Comparison of ENCODE assay signal across 17 mouse cellular contexts in the genomic region with DNA sequence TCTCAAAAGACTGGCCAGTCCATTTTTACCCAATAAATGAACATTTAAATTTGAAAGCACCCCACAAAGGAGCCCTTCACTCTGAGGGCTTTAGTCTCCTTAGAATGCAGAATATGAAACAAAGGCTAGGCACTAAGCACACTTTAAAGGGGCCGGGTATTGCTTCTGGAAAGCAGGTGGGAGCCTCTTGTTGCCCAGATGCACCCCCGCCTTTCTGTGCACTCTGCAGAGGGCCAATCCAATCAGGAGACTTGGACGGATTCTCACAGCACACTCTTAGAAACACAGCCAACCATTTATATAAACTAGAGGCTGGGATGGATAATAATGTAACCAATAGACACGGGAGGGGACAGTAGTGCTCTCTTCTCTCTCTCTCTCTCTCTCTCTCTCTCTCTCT. TPM values are rescaled to one million over a fixed set of nuclear protein-coding genes. Genes with fewer than 3 reads are reported as not detected.
DNase-seq lines count a peak whose midpoint lies in the region; ATAC-seq and TF ChIP-seq lines count a peak whose summit lies in the region.
"Had no signal": no experiment of that assay in that cellular context is flagged by ENCODE, and none has a peak within 500 bp of the region (broad histone marks: within the 10 kb centered on the region; RNA-seq: fewer than 3 reads in every experiment).

No protein-coding gene starts in this region.

- WGBS in neural tube, embryonic 13.5 days = 36% methylated on average over 4 of the region's 4 CpGs
- 40% methylated on average over 4 of the region's 4 CpGs for WGBS in neural tube, embryonic 15.5 days
- 18% methylated on average over 4 of the region's 4 CpGs for WGBS in forebrain, postnatal 0 days
- WGBS in intestine, embryonic 15.5 days = 51% methylated on average over 4 of the region's 4 CpGs

- peaks cover 34% of the 10 kb centered on the region for H3K4me1 ChIP-seq in neural tube, embryonic 13.5 days (replicated peaks)
- H3K4me1 ChIP-seq in neural tube, embryonic 15.5 days = peaks cover 13% of the 10 kb centered on the region
- H3K4me1 ChIP-seq in forebrain, postnatal 0 days (ENCODE audit: insufficient read depth) = no peaks in the 10 kb centered on the region; the same call in 1 of the 2 replicates
- peaks cover 4% of the 10 kb centered on the region; the same call in 1 of the 2 replicates for H3K4me1 ChIP-seq in intestine, embryonic 15.5 days (replicated peaks)

- no peak for TF ChIP-seq CTCF in forebrain, postnatal 0 days (IDR thresholded peaks at IDR 0.05; ENCODE audit: low read depth)

- no peak overlapping the region for H3K4me3 ChIP-seq in neural tube, embryonic 13.5 days
- no peak overlapping the region for H3K4me3 ChIP-seq in neural tube, embryonic 15.5 days (replicated peaks)
- no peak overlapping the region for H3K4me3 ChIP-seq in forebrain, postnatal 0 days (ENCODE audit: low read depth, low read length)
- H3K4me3 ChIP-seq in intestine, embryonic 15.5 days (replicated peaks) = no peak overlapping the region
- H3K4me3 ChIP-seq: heart, embryonic 15.5 days; hindbrain, embryonic 15.5 days; stomach, embryonic 15.5 days had no signal

- peak; percentile 15 for DNase-seq in embryo, embryonic 10.5 days (ENCODE audit: low spot score)
- DNase-seq in embryo, embryonic 11 days = no peak
- DNase-seq in forebrain, postnatal 0 days = no peak
- no peak for DNase-seq in adrenal gland, postnatal 25 days
- no peak for DNase-seq in left cerebral cortex, postnatal 25 days (ENCODE audit: low spot score in 2 of 2)
- DNase-seq: cerebellum, adult 18-20 months; kidney, adult 8-10 months; kidney, postnatal 4 days; liver, postnatal 0 days; lung, postnatal 4 days had no signal

- ATAC-seq in neural tube, embryonic 13.5 days (ENCODE audit: low read depth) = no peak
- no peak for ATAC-seq in neural tube, embryonic 15.5 days (ENCODE audit: low FRiP score)
- ATAC-seq in forebrain, postnatal 0 days = peak; percentile 55
- no peak for ATAC-seq in intestine, embryonic 15.5 days
- ATAC-seq: activated CD4-positive, CD25-positive, alpha-beta regulatory T cell, adult 4 months; liver, postnatal 0 days had no signal

- H3K27ac ChIP-seq in neural tube, embryonic 13.5 days (replicated peaks) = no peak overlapping the region
- H3K27ac ChIP-seq in neural tube, embryonic 15.5 days (replicated peaks) = no peak overlapping the region
- H3K27ac ChIP-seq in forebrain, postnatal 0 days (ENCODE audit: low read depth, low read length) = peak overlapping the region; percentile 21; the same call in 1 of the 2 replicates
- no peak overlapping the region for H3K27ac ChIP-seq in intestine, embryonic 15.5 days
- H3K27ac ChIP-seq: heart, embryonic 15.5 days; hindbrain, embryonic 15.5 days; stomach, embryonic 15.5 days had no signal

- intact Hi-C loops in left cerebral cortex, postnatal 25 days (cut with DNase I) = no loop called here

- no peaks in the 10 kb centered on the region for H3K9me3 ChIP-seq in neural tube, embryonic 13.5 days
- no peaks in the 10 kb centered on the region for H3K9me3 ChIP-seq in neural tube, embryonic 15.5 days (replicated peaks)
- no peaks in the 10 kb centered on the region for H3K9me3 ChIP-seq in forebrain, postnatal 0 days (ENCODE audit: low read length)
- no peaks in the 10 kb centered on the region for H3K9me3 ChIP-seq in intestine, embryonic 15.5 days
- H3K9me3 ChIP-seq: heart, embryonic 15.5 days; hindbrain, embryonic 15.5 days; stomach, embryonic 15.5 days had no signal

- H3K9ac ChIP-seq in neural tube, embryonic 13.5 days = peak overlapping the region; percentile 22; the same call in 1 of the 2 replicates
- H3K9ac ChIP-seq in neural tube, embryonic 15.5 days (replicated peaks) = no peak overlapping the region
- no peak overlapping the region for H3K9ac ChIP-seq in forebrain, postnatal 0 days
- no peak overlapping the region for H3K9ac ChIP-seq in intestine, embryonic 15.5 days
- H3K9ac ChIP-seq: heart, embryonic 15.5 days; hindbrain, embryonic 15.5 days; liver, postnatal 0 days; stomach, embryonic 15.5 days had no signal

- no peak overlapping the region for H3K4me2 ChIP-seq in neural tube, embryonic 13.5 days
- no peak overlapping the region for H3K4me2 ChIP-seq in neural tube, embryonic 15.5 days
- H3K4me2 ChIP-seq in forebrain, postnatal 0 days (ENCODE audit: low read depth) = no peak overlapping the region
- no peak overlapping the region for H3K4me2 ChIP-seq in intestine, embryonic 15.5 days (replicated peaks)
- H3K4me2 ChIP-seq: heart, embryonic 15.5 days; hindbrain, embryonic 15.5 days; stomach, embryonic 15.5 days had no signal

- peaks cover 10% of the 10 kb centered on the region; the same call in 1 of the 2 replicates for H3K36me3 ChIP-seq in neural tube, embryonic 13.5 days
- peaks cover 8% of the 10 kb centered on the region; the same call in 1 of the 2 replicates for H3K36me3 ChIP-seq in neural tube, embryonic 15.5 days
- peaks cover 7% of the 10 kb centered on the region for H3K36me3 ChIP-seq in forebrain, postnatal 0 days (ENCODE audit: insufficient read depth)
- H3K36me3 ChIP-seq in intestine, embryonic 15.5 days = no peaks in the 10 kb centered on the region

- H3K27me3 ChIP-seq in neural tube, embryonic 13.5 days = no peaks in the 10 kb centered on the region
- no peaks in the 10 kb centered on the region for H3K27me3 ChIP-seq in neural tube, embryonic 15.5 days (replicated peaks)
- no peaks in the 10 kb centered on the region for H3K27me3 ChIP-seq in forebrain, postnatal 0 days (ENCODE audit: insufficient read depth, low read length)
- H3K27me3 ChIP-seq in intestine, embryonic 15.5 days (replicated peaks) = no peaks in the 10 kb centered on the region
- H3K27me3 ChIP-seq: heart, embryonic 15.5 days; hindbrain, embryonic 15.5 days; stomach, embryonic 15.5 days had no signal

RNA-seq across cellular contexts. Expression of gene Fxn, which starts 11.9 kb away (rescaled TPM):
- 36.2 and 37.2 TPM in 2 replicates for polyA plus RNA-seq in neural tube, embryonic 13.5 days (2015; fragmentation: Nextera tagmentation; extraction: Ambion mirVana)
- 42.4 and 45.2 TPM in 2 replicates for polyA plus RNA-seq in neural tube, embryonic 15.5 days (2015; fragmentation: Nextera tagmentation; extraction: Ambion mirVana)
- 15.0 and 26.0 TPM in 2 replicates for total RNA-seq in forebrain, postnatal 0 days (2014; rRNA removed)
- 33.3 and 33.4 TPM in 2 replicates for polyA plus RNA-seq in forebrain, postnatal 0 days (2015; fragmentation: Nextera tagmentation; extraction: Ambion mirVana)
- polyA plus RNA-seq in intestine, embryonic 15.5 days (2015; fragmentation: Nextera tagmentation; extraction: Ambion mirVana) = 41.1 and 42.3 TPM in 2 replicates
- total RNA-seq in adrenal gland, postnatal 25 days (2021) = 17.8 and 18.5 TPM in 2 replicates
- total RNA-seq in left cerebral cortex, postnatal 25 days (2021) = 1 to 10 TPM; 6.9 to 7.4 TPM

RNA-seq across cellular contexts. Expression of gene Tjp2, which starts 43.7 kb away (rescaled TPM):
- 12.6 and 13.6 TPM in 2 replicates for polyA plus RNA-seq in neural tube, embryonic 13.5 days (2015; fragmentation: Nextera tagmentation; extraction: Ambion mirVana)
- polyA plus RNA-seq in neural tube, embryonic 15.5 days (2015; fragmentation: Nextera tagmentation; extraction: Ambion mirVana) = 10.1 and 15.3 TPM in 2 replicates
- total RNA-seq in forebrain, postnatal 0 days (2014; rRNA removed) = 13.7 and 15.5 TPM in 2 replicates
- polyA plus RNA-seq in forebrain, postnatal 0 days (2015; fragmentation: Nextera tagmentation; extraction: Ambion mirVana) = 6.8 and 8.8 TPM in 2 replicates
- 41.2 and 41.7 TPM in 2 replicates for polyA plus RNA-seq in intestine, embryonic 15.5 days (2015; fragmentation: Nextera tagmentation; extraction: Ambion mirVana)
- 7.2 and 8.9 TPM in 2 replicates for total RNA-seq in adrenal gland, postnatal 25 days (2021)
- 10 to 100 TPM; 16.6 to 18.5 TPM for total RNA-seq in left cerebral cortex, postnatal 25 days (2021)
